Mouse (Mus musculus): ENCODE measurements around the gene Arpc2. TPM values are rescaled to one million over a fixed set of nuclear protein-coding genes. Genes with fewer than 3 reads are reported as not detected.

The Arpc2 gene
- polyA plus RNA-seq, 1 experiment, result 284 TPM

GRCm38 (mm10) chr1:74196621-74197419 lies 39.1 kb upstream of the Arpc2 start:
- TF ChIP-seq CTCF (IDR thresholded peaks at IDR 0.05; ENCODE audit: low read depth, low read length), result no peak
- no peak for TF ChIP-seq POLR2A (IDR thresholded peaks at IDR 0.05; ENCODE audit: insufficient read depth, low read length)
- no peak for TF ChIP-seq EP300 (IDR thresholded peaks at IDR 0.05; ENCODE audit: insufficient read depth, low read depth, low read length)
- H3K27ac ChIP-seq (ENCODE audit: insufficient read depth, low read length), result no peak overlapping the region
- H3K9ac ChIP-seq (ENCODE audit: low read depth, poor library complexity, severe bottlenecking), result no peak overlapping the region
- no peaks in the 10 kb centered on the region for H3K9me3 ChIP-seq (replicated peaks; ENCODE audit: control insufficient read depth, insufficient read depth, low read length, poor library complexity, severe bottlenecking)
- no peak overlapping the region for H3K4me3 ChIP-seq (ENCODE audit: low read depth, low read length)
- no peaks in the 10 kb centered on the region for H3K36me3 ChIP-seq (ENCODE audit: control insufficient read depth, insufficient read depth, low read length, poor library complexity, severe bottlenecking)
- no peaks in the 10 kb centered on the region for H3K27me3 ChIP-seq (ENCODE audit: control insufficient read depth, insufficient read depth, low read length, poor library complexity, severe bottlenecking)
- H3K4me1 ChIP-seq (ENCODE audit: control insufficient read depth, insufficient read depth, low read length), result no peaks in the 10 kb centered on the region

GRCm38 (mm10) chr1:74197726-74198470 lies 38.0 kb upstream of the Arpc2 start:
- H3K27me3 ChIP-seq (ENCODE audit: control insufficient read depth, insufficient read depth, low read length, poor library complexity, severe bottlenecking), result no peaks in the 10 kb centered on the region
- no peak for TF ChIP-seq EP300 (IDR thresholded peaks at IDR 0.05; ENCODE audit: insufficient read depth, low read depth, low read length)
- no peak for TF ChIP-seq POLR2A (IDR thresholded peaks at IDR 0.05; ENCODE audit: insufficient read depth, low read length)
- no peak for TF ChIP-seq CTCF (IDR thresholded peaks at IDR 0.05; ENCODE audit: low read depth, low read length)
- no peak overlapping the region for H3K9ac ChIP-seq (ENCODE audit: low read depth, poor library complexity, severe bottlenecking)
- no peaks in the 10 kb centered on the region for H3K4me1 ChIP-seq (ENCODE audit: control insufficient read depth, insufficient read depth, low read length)
- H3K9me3 ChIP-seq (replicated peaks; ENCODE audit: control insufficient read depth, insufficient read depth, low read length, poor library complexity, severe bottlenecking), result no peaks in the 10 kb centered on the region
- H3K27ac ChIP-seq (ENCODE audit: insufficient read depth, low read length), result no peak overlapping the region
- H3K36me3 ChIP-seq (ENCODE audit: control insufficient read depth, insufficient read depth, low read length, poor library complexity, severe bottlenecking), result no peaks in the 10 kb centered on the region
- H3K4me3 ChIP-seq (ENCODE audit: low read depth, low read length), result no peak overlapping the region

GRCm38 (mm10) chr1:74199046-74199445 lies 36.8 kb upstream of the Arpc2 start:
- Histone ChIP-seq H3K9ac (ENCODE audit: low read depth, poor library complexity, severe bottlenecking) (no peak overlapping the region), H3K9me3 (replicated peaks; ENCODE audit: control insufficient read depth, insufficient read depth, low read length, poor library complexity, severe bottlenecking) (no peaks in the 10 kb centered on the region), H3K27ac (ENCODE audit: insufficient read depth, low read length) (no peak overlapping the region), H3K36me3 (ENCODE audit: control insufficient read depth, insufficient read depth, low read length, poor library complexity, severe bottlenecking) (no peaks in the 10 kb centered on the region), H3K27me3 (ENCODE audit: control insufficient read depth, insufficient read depth, low read length, poor library complexity, severe bottlenecking) (no peaks in the 10 kb centered on the region), H3K4me3 (ENCODE audit: low read depth, low read length) (no peak overlapping the region), H3K4me1 (ENCODE audit: control insufficient read depth, insufficient read depth, low read length) (no peaks in the 10 kb centered on the region)
- TF ChIP-seq EP300 (IDR thresholded peaks at IDR 0.05; ENCODE audit: insufficient read depth, low read depth, low read length) (no peak), CTCF (IDR thresholded peaks at IDR 0.05; ENCODE audit: low read depth, low read length) (no peak), POLR2A (IDR thresholded peaks at IDR 0.05; ENCODE audit: insufficient read depth, low read length) (no peak)

DNA sequence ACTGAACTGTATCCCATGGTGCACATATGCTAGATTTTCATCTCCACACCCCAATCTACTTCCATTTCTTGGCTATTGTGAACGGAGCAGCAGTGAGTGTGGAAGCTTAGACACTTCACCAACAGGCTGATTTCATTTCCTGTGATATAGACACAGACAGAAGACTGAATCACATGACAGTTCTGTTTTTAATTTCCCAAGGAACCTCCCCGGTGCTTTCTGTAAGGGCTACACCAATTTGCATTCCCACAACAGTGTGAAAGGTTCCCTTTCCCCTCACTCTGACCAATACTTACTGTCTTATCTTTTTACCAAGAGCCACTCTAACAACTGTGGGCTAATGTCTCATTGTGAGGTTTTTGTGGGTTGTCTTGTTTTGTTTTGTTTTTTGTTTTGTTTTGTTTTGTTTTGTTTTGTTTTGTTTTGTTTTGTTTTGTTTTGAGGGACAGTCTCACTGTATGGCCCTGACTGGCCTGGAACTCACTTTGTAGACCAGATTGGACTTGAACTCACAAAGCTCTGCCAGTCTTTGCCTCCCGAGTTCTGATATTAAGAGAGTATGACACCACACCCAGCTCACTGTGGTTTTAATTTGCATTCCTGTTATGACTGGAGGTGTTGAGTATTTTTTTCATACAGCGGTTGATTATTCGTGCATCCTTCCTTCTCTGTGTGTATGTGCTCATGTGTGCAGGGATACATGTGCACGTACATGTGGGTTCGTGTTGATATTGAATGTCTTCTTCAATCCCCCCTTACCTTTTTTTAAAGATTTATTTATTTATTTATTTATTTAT lies 34.6 kb upstream of the Arpc2 start:
- Histone ChIP-seq H3K36me3 (ENCODE audit: control insufficient read depth, insufficient read depth, low read length, poor library complexity, severe bottlenecking) (no peaks in the 10 kb centered on the region), H3K9me3 (replicated peaks; ENCODE audit: control insufficient read depth, insufficient read depth, low read length, poor library complexity, severe bottlenecking) (no peaks in the 10 kb centered on the region), H3K27me3 (ENCODE audit: control insufficient read depth, insufficient read depth, low read length, poor library complexity, severe bottlenecking) (no peaks in the 10 kb centered on the region), H3K4me3 (ENCODE audit: low read depth, low read length) (no peak overlapping the region), H3K27ac (ENCODE audit: insufficient read depth, low read length) (no peak overlapping the region), H3K9ac (ENCODE audit: low read depth, poor library complexity, severe bottlenecking) (no peak overlapping the region), H3K4me1 (ENCODE audit: control insufficient read depth, insufficient read depth, low read length) (no peaks in the 10 kb centered on the region)
- TF ChIP-seq CTCF (IDR thresholded peaks at IDR 0.05; ENCODE audit: low read depth, low read length) (no peak), EP300 (IDR thresholded peaks at IDR 0.05; ENCODE audit: insufficient read depth, low read depth, low read length) (no peak), POLR2A (IDR thresholded peaks at IDR 0.05; ENCODE audit: insufficient read depth, low read length) (no peak)

- Histone ChIP-seq H3K36me3 (ENCODE audit: control insufficient read depth, insufficient read depth, low read length, poor library complexity, severe bottlenecking) (no peaks in the 10 kb centered on the region), H3K27ac (ENCODE audit: insufficient read depth, low read length) (no peak overlapping the region), H3K9ac (ENCODE audit: low read depth, poor library complexity, severe bottlenecking) (no peak overlapping the region), H3K27me3 (ENCODE audit: control insufficient read depth, insufficient read depth, low read length, poor library complexity, severe bottlenecking) (no peaks in the 10 kb centered on the region), H3K9me3 (replicated peaks; ENCODE audit: control insufficient read depth, insufficient read depth, low read length, poor library complexity, severe bottlenecking) (no peaks in the 10 kb centered on the region), H3K4me3 (ENCODE audit: low read depth, low read length) (no peak overlapping the region), H3K4me1 (ENCODE audit: control insufficient read depth, insufficient read depth, low read length) (no peaks in the 10 kb centered on the region)
- TF ChIP-seq POLR2A (IDR thresholded peaks at IDR 0.05; ENCODE audit: insufficient read depth, low read length) (no peak), CTCF (IDR thresholded peaks at IDR 0.05; ENCODE audit: low read depth, low read length) (peak; percentile 15)
Measured at GRCm38 (mm10) chr1:74203457-74203856, 32.4 kb upstream of the Arpc2 start.

Measured in ES-Bruce4 (cell line).